Mouse (Mus musculus) adrenal gland, postnatal 4 days (tissue): ENCODE results near the gene Sco1. TPM values are rescaled to one million over a fixed set of nuclear protein-coding genes. Genes with fewer than 3 reads are reported as not detected.

ENCODE experiments used
- DNase-seq, 2 experiments: peaks; one replicate each; pipeline ENCODE4 v3.0.0; 2021 to 2022; ENCODE audit warnings: low spot score in 2 of 2, mixed read lengths in 2 of 2
- microRNA-seq: library from miRNA; unstranded; fragments of <30 nt; microRNA quantifications from one replicate; pipeline ENCODE4 v1.2.0, GENCODE M21; 2021
- total RNA-seq, 2 experiments: library from RNA; stranded (reverse); gene quantifications; 2 replicates each; pipeline ENCODE4 v1.2.3; 2021

Gene Sco1
- total RNA-seq, 2 experiments from 2014 or later = 20.4 to 20.8 TPM

- DNase-seq = no peak
Measured at GRCm38 (mm10) chr11:67114261-67114660, 61.8 kb downstream of the Sco1 start.

- DNase-seq = no peak
Measured at GRCm38 (mm10) chr11:67114901-67115300, 62.4 kb downstream of the Sco1 start.

Small RNA genes within 50 kb of the gene (microRNA-seq; reads per million reads assigned to microRNA genes)
- not detected for gene Mir6923

Other genes starting within 250 kb of the Sco1 start
- 10 to 100 TPM; 16.7 to 20.5 TPM for gene Pirt, start 140.7 kb upstream of the Sco1 start, total RNA-seq
- gene Tmem238l, start 96.0 kb upstream of the Sco1 start, total RNA-seq = not detected
- 1 to 10 TPM; 5.9 to 6.2 TPM for gene Tmem220, start 27.5 kb upstream of the Sco1 start, total RNA-seq
- gene Adprm, start 76 bp upstream of the Sco1 start, total RNA-seq = 10 to 100 TPM; 28.0 to 29.2 TPM
- gene Myh3, start 25.6 kb downstream of the Sco1 start, total RNA-seq = 10 to 100 TPM in 1 of 2 experiments, 1 to 10 TPM in 1; 3.2 to 28.8 TPM
- gene Myh2, start 118.4 kb downstream of the Sco1 start, total RNA-seq = 10 to 100 TPM in 1 of 2 experiments, 1 to 10 TPM in 1; 6.4 to 35.1 TPM
- gene Myh1, start 147.4 kb downstream of the Sco1 start, total RNA-seq = 10 to 100 TPM; 35.6 to 60.0 TPM
- gene Myh4, start 185.4 kb downstream of the Sco1 start, total RNA-seq = 10 to 100 TPM in 1 of 2 experiments, 1 to 10 TPM in 1; 5.7 to 12.7 TPM
- 100 to 1,000 TPM in 1 of 2 experiments, 10 to 100 TPM in 1; 94.8 to 251 TPM for gene Myh8, start 224.5 kb downstream of the Sco1 start, total RNA-seq